Mouse (Mus musculus): ENCODE data around the gene Zfp811. TPM values are rescaled to one million over a fixed set of nuclear protein-coding genes. Genes with fewer than 3 reads are reported as not detected.
A peak's percentile ranks its signal among the peaks of the same experiment; 100 is the strongest.

Gene Zfp811
- total RNA-seq, 2 experiments from 2014 or later: 6.3 to 7.3 TPM

- no peak for TF ChIP-seq CTCF (conservative IDR thresholded peaks at IDR 0.05)
- peak overlapping the region; percentile 80 for H3K4me3 ChIP-seq
- peak overlapping the region; percentile 33; the same call in 1 of the 2 replicates for H3K27ac ChIP-seq
- DNase-seq (ENCODE audit: low spot score in 2 of 2): no peak
Observed at GRCm38 (mm10) chr17:32788576-32788975, 21.2 kb downstream of the Zfp811 start.

- peak; percentile 86 to 94 for DNase-seq (ENCODE audit: low spot score in 2 of 2)
- peak within 1 kb of the TSS; percentile 80 for H3K4me3 ChIP-seq
- peak within 1 kb of the TSS; percentile 95 for H3K27ac ChIP-seq
- TF ChIP-seq CTCF (conservative IDR thresholded peaks at IDR 0.05): peak; percentile 17; the same call in 1 of the 2 replicates
Observed at GRCm38 (mm10) chr17:32788094-32788559, 21.6 kb downstream of the Zfp811 start, which contains the start of gene Zfp871. Gene Zfp871 (minus strand): TSS chr17:32788287.

- peak in 1 of 2 experiments; percentile 44 for DNase-seq (ENCODE audit: low spot score in 2 of 2)
- TF ChIP-seq CTCF (conservative IDR thresholded peaks at IDR 0.05): no peak
Observed at GRCm38 (mm10) chr17:32787436-32788093, 22.2 kb downstream of the Zfp811 start.

GRCm38 (mm10) chr17:32786944-32787343 lies 22.8 kb downstream of the Zfp811 start:
- no peak for TF ChIP-seq CTCF (conservative IDR thresholded peaks at IDR 0.05)
- H3K4me3 ChIP-seq: peak overlapping the region; percentile 80
- DNase-seq (ENCODE audit: low spot score in 2 of 2): no peak
- peak overlapping the region; percentile 95 for H3K27ac ChIP-seq

More at GRCm38 (mm10) chr17:32787436-32788093, 22.2 kb downstream of the Zfp811 start:
- H3K27ac ChIP-seq: peak overlapping the region; percentile 95
- peak overlapping the region; percentile 80 for H3K4me3 ChIP-seq

GRCm38 (mm10) chr17:32785656-32786055 lies 24.1 kb downstream of the Zfp811 start:
- no peak for DNase-seq (ENCODE audit: low spot score in 2 of 2)
- no peak overlapping the region for H3K27ac ChIP-seq
- H3K4me3 ChIP-seq: peak overlapping the region; percentile 80; the same call in 1 of the 2 replicates
- no peak for TF ChIP-seq CTCF (conservative IDR thresholded peaks at IDR 0.05)

GRCm38 (mm10) chr17:32777564-32777963 lies 32.2 kb downstream of the Zfp811 start:
- no peak overlapping the region for H3K4me3 ChIP-seq
- peak; percentile 53 to 63 for DNase-seq (ENCODE audit: low spot score in 2 of 2)
- peak overlapping the region; percentile 47; the same call in 1 of the 2 replicates for H3K27ac ChIP-seq
- TF ChIP-seq CTCF (conservative IDR thresholded peaks at IDR 0.05): no peak

- Histone ChIP-seq H3K27ac (no peak overlapping the region), H3K4me3 (no peak overlapping the region)
- TF ChIP-seq CTCF (conservative IDR thresholded peaks at IDR 0.05): peak; percentile 74
- DNase-seq (ENCODE audit: low spot score in 2 of 2): peak in 1 of 2 experiments; percentile 17
Observed at GRCm38 (mm10) chr17:32771213-32771612, 38.5 kb downstream of the Zfp811 start.

- TF ChIP-seq CTCF (conservative IDR thresholded peaks at IDR 0.05): no peak
- Histone ChIP-seq H3K27ac (no peak overlapping the region), H3K4me3 (no peak overlapping the region)
- peak; percentile 24 to 30 for DNase-seq (ENCODE audit: low spot score in 2 of 2)
Observed at GRCm38 (mm10) chr17:32766422-32766821, 43.3 kb downstream of the Zfp811 start.

GRCm38 (mm10) chr17:32757331-32757730 lies 52.4 kb downstream of the Zfp811 start:
- TF ChIP-seq CTCF (conservative IDR thresholded peaks at IDR 0.05): no peak
- H3K27ac ChIP-seq: no peak overlapping the region

GRCm38 (mm10) chr17:32753634-32754033 lies 56.1 kb downstream of the Zfp811 start:
- Histone ChIP-seq H3K27ac (no peak overlapping the region), H3K4me3 (no peak overlapping the region)
- TF ChIP-seq CTCF (conservative IDR thresholded peaks at IDR 0.05): peak; percentile 61
- DNase-seq (ENCODE audit: low spot score in 2 of 2): no peak

More at GRCm38 (mm10) chr17:32757331-32757730, 52.4 kb downstream of the Zfp811 start:
- H3K4me3 ChIP-seq: no peak overlapping the region
- DNase-seq (ENCODE audit: low spot score in 2 of 2): no peak

GRCm38 (mm10) chr17:32752813-32753360 lies 56.8 kb downstream of the Zfp811 start:
- TF ChIP-seq CTCF (conservative IDR thresholded peaks at IDR 0.05): no peak
- no peak for DNase-seq (ENCODE audit: low spot score in 2 of 2)
- Histone ChIP-seq H3K4me3 (no peak overlapping the region), H3K27ac (no peak overlapping the region)

- Histone ChIP-seq H3K27ac (no peak overlapping the region), H3K4me3 (no peak overlapping the region)
- no peak for DNase-seq (ENCODE audit: low spot score in 2 of 2)
- TF ChIP-seq CTCF (conservative IDR thresholded peaks at IDR 0.05): no peak
Observed at GRCm38 (mm10) chr17:32750611-32751010, 59.1 kb downstream of the Zfp811 start.

Other genes with a start within 250 kb of the Zfp811 start
- not detected for gene Cyp4f37, start 188.6 kb downstream of the Zfp811 start, total RNA-seq (2021)
- not detected for gene Cyp4f40, start 151.0 kb downstream of the Zfp811 start, total RNA-seq (2021)
- 10 to 100 TPM; 16.7 to 20.7 TPM for gene Cyp4f15, start 124.3 kb downstream of the Zfp811 start, total RNA-seq (2021)
- 10 to 100 TPM; 89.6 to 97.0 TPM for gene Zfp871, start 21.6 kb downstream of the Zfp811 start, total RNA-seq (2021)
- 10 to 100 TPM; 30.7 to 34.6 TPM for gene Zfp799, start 20.3 kb upstream of the Zfp811 start, total RNA-seq (2021)
- 10 to 100 TPM; 10.4 to 10.9 TPM for gene Zfp870, start 81.7 kb upstream of the Zfp811 start, total RNA-seq (2021)
- gene Cyp4f14, start 107.4 kb upstream of the Zfp811 start, total RNA-seq (2021): 1 to 10 TPM; 4.1 to 5.4 TPM
- gene Cyp4f13, start 137.5 kb upstream of the Zfp811 start, total RNA-seq (2021): 10 to 100 TPM; 23.7 to 27.6 TPM
- 1 to 10 TPM; 5.6 to 6.5 TPM for gene Zfp472, start 155.9 kb upstream of the Zfp811 start, total RNA-seq (2021)
- 10 to 100 TPM; 17.9 to 19.0 TPM for gene Zfp952, start 183.2 kb upstream of the Zfp811 start, total RNA-seq (2021)
- 10 to 100 TPM; 19.3 to 21.9 TPM for gene Zfp763, start 223.5 kb upstream of the Zfp811 start, total RNA-seq (2021)

All from layer of hippocampus, adult 2 months (tissue).